Mouse (Mus musculus) induced T-regulatory cell, adult 2 months (primary cell): ENCODE results near the gene Disp1.

ENCODE experiments used
- DNase-seq: peaks from one replicate; pipeline ENCODE4 v3.0.0-alpha.2; 2012; ENCODE audit warnings: low read depth

The Disp1 gene

GRCm38 (mm10) chr1:183039881-183040708 lies 181.2 kb downstream of the Disp1 start:
- no peak for DNase-seq

- DNase-seq = no peak
Observed at GRCm38 (mm10) chr1:183039404-183039803, 181.9 kb downstream of the Disp1 start.
